ENCODE assay signal across 9 mouse cellular contexts in genomic region chr2:73605077-73605476, GRCm38 (mm10). TPM values are rescaled to one million over a fixed set of nuclear protein-coding genes. Genes with fewer than 3 reads are reported as not detected.
A peak's percentile ranks its signal among the peaks of the same experiment; 100 is the strongest.
DNase-seq lines count a peak whose midpoint lies in the region; ATAC-seq lines count a peak whose summit lies in the region.
"Had no signal": no experiment of that assay in that cellular context is flagged by ENCODE, and none has a peak within 500 bp of the region (broad histone marks: within the 10 kb centered on the region; RNA-seq: fewer than 3 reads in every experiment).

No protein-coding gene starts in this region.

- no peaks in the 10 kb centered on the region for H3K27me3 ChIP-seq in neural tube, embryonic 13.5 days
- H3K27me3 ChIP-seq: embryonic facial prominence, embryonic 13.5 days had no signal

- intact Hi-C loops in left cerebral cortex, postnatal 14 days (cut with DNase I) = no loop called here

- H3K27ac ChIP-seq in neural tube, embryonic 13.5 days (replicated peaks) = no peak overlapping the region
- H3K27ac ChIP-seq: embryonic facial prominence, embryonic 13.5 days had no signal

- ATAC-seq in neural tube, embryonic 13.5 days (ENCODE audit: low read depth) = 0 out of 2 replicates have a peak, but pooled peaks have one; percentile 45
- peak; percentile 77 for ATAC-seq in inflammation-experienced regulatory T-cells, adult 6 months

- H3K4me3 ChIP-seq in neural tube, embryonic 13.5 days = no peak overlapping the region
- H3K4me3 ChIP-seq: embryonic facial prominence, embryonic 13.5 days had no signal

- no peak overlapping the region for H3K9ac ChIP-seq in neural tube, embryonic 13.5 days
- H3K9ac ChIP-seq: embryonic facial prominence, embryonic 13.5 days had no signal

- no peak overlapping the region for H3K4me2 ChIP-seq in neural tube, embryonic 13.5 days
- H3K4me2 ChIP-seq: embryonic facial prominence, embryonic 13.5 days had no signal

- no peak for DNase-seq in neural tube, embryonic 10.5 days (ENCODE audit: extremely low spot score, low spot score)
- DNase-seq in left cerebral cortex, postnatal 14 days (ENCODE audit: low spot score in 2 of 2) = peak; percentile 87 to 95
- DNase-seq in right cerebral cortex, postnatal 4 days = peak; percentile 51
- no peak for DNase-seq in spleen, postnatal 36 days (ENCODE audit: low spot score in 2 of 2)
- no peak for DNase-seq in cerebellum, adult 9-10 months
- no peak for DNase-seq in MN1 (ENCODE audit: low spot score)

- WGBS in neural tube, embryonic 13.5 days = 69% methylated on average over 8 of the region's 8 CpGs

- no peaks in the 10 kb centered on the region for H3K9me3 ChIP-seq in neural tube, embryonic 13.5 days
- H3K9me3 ChIP-seq: embryonic facial prominence, embryonic 13.5 days had no signal

- 0 out of 2 replicates have a peak, but pooled peaks cover 2% of the 10 kb centered on the region for H3K36me3 ChIP-seq in neural tube, embryonic 13.5 days

- peaks cover 5% of the 10 kb centered on the region for H3K4me1 ChIP-seq in neural tube, embryonic 13.5 days (replicated peaks)

RNA-seq across cellular contexts. Expression of gene Chrna1, which starts 24.9 kb away (rescaled TPM):
- 0.52 and 1.7 TPM in 2 replicates for polyA plus RNA-seq in neural tube, embryonic 13.5 days (2015; fragmentation: Nextera tagmentation; extraction: Ambion mirVana)
- polyA plus RNA-seq in inflammation-experienced regulatory T-cells, adult 6 months (2017; shearing (Covaris generic)) = not detected
- under 1 TPM; 0.07 to 0.19 TPM for total RNA-seq in left cerebral cortex, postnatal 14 days (2021)

Comparison
In these comparisons a context has a peak if more than half of its experiments do, and no peak if none do; other contexts are left out.
1. DNase-seq: peak in left cerebral cortex, postnatal 14 days (2 of 2) and right cerebral cortex, postnatal 4 days (single experiment); none in neural tube, embryonic 10.5 days (single experiment), spleen, postnatal 36 days (0 of 2), cerebellum, adult 9-10 months (single experiment) and MN1 (single experiment).